Mouse (Mus musculus) megakaryocyte, embryonic 14.5 days (primary cell): ENCODE data around the gene Ttc8. TPM values are rescaled to one million over a fixed set of nuclear protein-coding genes. Genes with fewer than 3 reads are reported as not detected.

ENCODE experiments used
- H3K27me3 ChIP-seq: replicated peaks from 2 replicates; pipeline ENCODE3; 2012; ENCODE audit warnings: inconsistent platforms
- H3K36me3 ChIP-seq: replicated peaks from 2 replicates; pipeline ENCODE3; 2012; ENCODE audit warnings: low read length, inconsistent platforms, mixed read lengths
- H3K4me1 ChIP-seq: 2 replicates; pipeline ENCODE4 v1.6.1; 2012; ENCODE audit warnings: inconsistent platforms
- H3K4me3 ChIP-seq: replicated peaks from 2 replicates; pipeline ENCODE3; 2012; ENCODE audit warnings: moderate library complexity, mild to moderate bottlenecking, inconsistent platforms
- H3K9me3 ChIP-seq: 2 replicates; pipeline ENCODE4 v1.6.1; 2012; ENCODE audit warnings: inconsistent platforms
- FLI1 ChIP-seq: IDR thresholded peaks from 2 replicates; pipeline ENCODE4 v1.6.1; 2012; ENCODE audit warnings: low read length, inconsistent platforms, mixed read lengths
- GATA1 ChIP-seq: IDR thresholded peaks from 3 replicates; pipeline ENCODE4 v1.6.1; 2012; ENCODE audit warnings: mixed read lengths, low read length, inconsistent platforms, borderline replicate concordance
- polyA plus RNA-seq: library from polyadenylated mRNA; stranded (reverse); fragments of >175 nt; gene quantifications from 2 replicates; pipeline ENCODE4 v1.2.3, GENCODE M21; 2012; ENCODE audit warnings: low replicate concordance; ENCODE audit not compliant: insufficient read depth

Ttc8 gene
- polyA plus RNA-seq, 1 experiment: 0.39 TPM

- no peaks in the 10 kb centered on the region for H3K27me3 ChIP-seq
- H3K4me3 ChIP-seq: no peak overlapping the region
- TF ChIP-seq GATA1 (no peak), FLI1 (no peak)
- no peaks in the 10 kb centered on the region for H3K36me3 ChIP-seq
- H3K9me3 ChIP-seq: peaks cover 3% of the 10 kb centered on the region; the same call in 1 of the 2 replicates
- H3K4me1 ChIP-seq: peaks cover 37% of the 10 kb centered on the region
Measured at GRCm38 (mm10) chr12:98994366-98994765, 74.0 kb downstream of the Ttc8 start.

- TF ChIP-seq FLI1: no peak
- peaks cover 3% of the 10 kb centered on the region; the same call in 1 of the 2 replicates for H3K9me3 ChIP-seq
- no peaks in the 10 kb centered on the region for H3K36me3 ChIP-seq
- no peaks in the 10 kb centered on the region for H3K27me3 ChIP-seq
- H3K4me3 ChIP-seq: no peak overlapping the region
- H3K4me1 ChIP-seq: peaks cover 37% of the 10 kb centered on the region
Measured at GRCm38 (mm10) chr12:98995881-98996280, 75.5 kb downstream of the Ttc8 start.

- Histone ChIP-seq H3K27me3 (no peaks in the 10 kb centered on the region), H3K36me3 (no peaks in the 10 kb centered on the region), H3K4me3 (peak overlapping the region; percentile 18), H3K4me1 (peaks cover 37% of the 10 kb centered on the region), H3K9me3 (peaks cover 3% of the 10 kb centered on the region; the same call in 1 of the 2 replicates)
- TF ChIP-seq FLI1 (no peak), GATA1 (no peak)
Measured at GRCm38 (mm10) chr12:98996581-98996988, 76.2 kb downstream of the Ttc8 start.

GRCm38 (mm10) chr12:98997046-98997445 lies 76.7 kb downstream of the Ttc8 start:
- TF ChIP-seq GATA1: no peak
- peaks cover 3% of the 10 kb centered on the region; the same call in 1 of the 2 replicates for H3K9me3 ChIP-seq
- H3K4me1 ChIP-seq: peaks cover 37% of the 10 kb centered on the region
- H3K36me3 ChIP-seq: no peaks in the 10 kb centered on the region
- H3K27me3 ChIP-seq: no peaks in the 10 kb centered on the region
- no peak overlapping the region for H3K4me3 ChIP-seq

GRCm38 (mm10) chr12:98998662-98999428 lies 78.5 kb downstream of the Ttc8 start:
- Histone ChIP-seq H3K36me3 (no peaks in the 10 kb centered on the region), H3K4me1 (peaks cover 37% of the 10 kb centered on the region), H3K9me3 (peaks cover 3% of the 10 kb centered on the region; the same call in 1 of the 2 replicates), H3K4me3 (no peak overlapping the region), H3K27me3 (peaks cover 2% of the 10 kb centered on the region)
- TF ChIP-seq FLI1 (no peak), GATA1 (no peak)

- TF ChIP-seq GATA1 (no peak), FLI1 (no peak)
- H3K27me3 ChIP-seq: peaks cover 2% of the 10 kb centered on the region
- H3K4me1 ChIP-seq: peaks cover 34% of the 10 kb centered on the region
- H3K4me3 ChIP-seq: no peak overlapping the region
- H3K9me3 ChIP-seq: peaks cover 3% of the 10 kb centered on the region; the same call in 1 of the 2 replicates
- no peaks in the 10 kb centered on the region for H3K36me3 ChIP-seq
Measured at GRCm38 (mm10) chr12:99000310-99000709, 79.9 kb downstream of the Ttc8 start.

GRCm38 (mm10) chr12:99003046-99003445 lies 82.7 kb downstream of the Ttc8 start:
- peaks cover 2% of the 10 kb centered on the region for H3K27me3 ChIP-seq
- TF ChIP-seq GATA1 (no peak), FLI1 (no peak)

GRCm38 (mm10) chr12:99004752-99005151 lies 84.4 kb downstream of the Ttc8 start:
- Histone ChIP-seq H3K4me1 (no peaks in the 10 kb centered on the region), H3K36me3 (no peaks in the 10 kb centered on the region), H3K9me3 (no peaks in the 10 kb centered on the region), H3K27me3 (peaks cover 2% of the 10 kb centered on the region), H3K4me3 (no peak overlapping the region)
- TF ChIP-seq GATA1 (no peak), FLI1 (no peak)

More at GRCm38 (mm10) chr12:99003046-99003445, 82.7 kb downstream of the Ttc8 start:
- Histone ChIP-seq H3K36me3 (no peaks in the 10 kb centered on the region), H3K4me3 (no peak overlapping the region), H3K9me3 (peaks cover 3% of the 10 kb centered on the region; the same call in 1 of the 2 replicates), H3K4me1 (peaks cover 10% of the 10 kb centered on the region)

GRCm38 (mm10) chr12:99008786-99009185 lies 88.4 kb downstream of the Ttc8 start:
- H3K9me3 ChIP-seq: peaks cover 3% of the 10 kb centered on the region; the same call in 1 of the 2 replicates
- H3K27me3 ChIP-seq: peaks cover 3% of the 10 kb centered on the region

GRCm38 (mm10) chr12:99009430-99009829 lies 89.1 kb downstream of the Ttc8 start:
- H3K4me3 ChIP-seq: no peak overlapping the region
- H3K36me3 ChIP-seq: no peaks in the 10 kb centered on the region

More at GRCm38 (mm10) chr12:99008786-99009185, 88.4 kb downstream of the Ttc8 start:
- no peak overlapping the region for H3K4me3 ChIP-seq
- no peaks in the 10 kb centered on the region for H3K4me1 ChIP-seq
- no peaks in the 10 kb centered on the region for H3K36me3 ChIP-seq
- TF ChIP-seq FLI1: no peak
- TF ChIP-seq GATA1: no peak

More at GRCm38 (mm10) chr12:99009430-99009829, 89.1 kb downstream of the Ttc8 start:
- peaks cover 3% of the 10 kb centered on the region for H3K27me3 ChIP-seq
- H3K4me1 ChIP-seq: no peaks in the 10 kb centered on the region
- H3K9me3 ChIP-seq: peaks cover 8% of the 10 kb centered on the region
- TF ChIP-seq FLI1: no peak
- no peak for TF ChIP-seq GATA1
